Mouse (Mus musculus): Measurements from ENCODE around the gene Itprip. TPM values are rescaled to one million over a fixed set of nuclear protein-coding genes. Genes with fewer than 3 reads are reported as not detected.
"Not testable (repeated sequence)": the region's sequence is repeated elsewhere in the genome, so short reads cannot be mapped to it uniquely, and the experiment has no call there.

Gene Itprip
- polyA plus RNA-seq, 3 experiments from 2014 or later = 7.8 to 10.4 (median 8.0) TPM

DNA sequence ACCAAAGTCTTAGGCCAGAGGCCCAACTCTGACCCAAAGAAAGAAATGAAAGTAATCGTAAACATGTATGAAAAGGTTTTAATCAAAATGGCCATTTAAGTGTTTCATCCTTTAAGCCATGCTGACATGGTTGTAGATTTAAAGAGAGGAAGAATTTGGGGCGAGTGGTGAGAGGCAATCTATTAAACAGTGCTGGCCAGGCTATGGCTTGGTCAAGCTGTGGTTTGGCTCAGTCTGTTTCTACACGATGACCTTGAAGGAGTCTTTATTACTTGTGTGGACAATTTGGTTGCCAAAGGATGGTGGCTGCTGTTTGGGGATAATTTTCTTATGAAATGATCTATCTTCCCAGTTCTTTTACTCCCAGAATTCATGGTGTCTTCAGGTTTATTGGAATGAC is 66.0 kb downstream of the Itprip start:
- no peak for ATAC-seq

DNA sequence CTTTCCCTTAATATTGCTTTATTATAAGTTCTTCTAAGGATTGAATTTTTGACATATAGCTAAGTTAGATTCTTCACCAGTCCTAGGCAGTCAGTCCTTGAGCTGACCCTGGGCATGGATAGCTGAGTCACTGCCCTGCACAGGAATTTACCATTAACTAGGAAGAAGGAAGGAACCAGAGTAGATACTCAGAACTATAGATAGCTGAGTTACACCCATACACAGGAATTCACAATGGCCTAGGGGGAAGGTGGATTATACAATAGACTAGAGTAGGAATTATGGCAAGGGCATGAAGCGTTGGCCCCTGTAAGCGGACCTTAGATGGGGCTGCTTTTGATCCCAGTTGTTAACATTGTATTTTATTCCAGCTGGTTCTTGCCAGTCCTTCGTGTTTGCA is 67.0 kb downstream of the Itprip start:
- ATAC-seq = not testable (repeated sequence)

DNA sequence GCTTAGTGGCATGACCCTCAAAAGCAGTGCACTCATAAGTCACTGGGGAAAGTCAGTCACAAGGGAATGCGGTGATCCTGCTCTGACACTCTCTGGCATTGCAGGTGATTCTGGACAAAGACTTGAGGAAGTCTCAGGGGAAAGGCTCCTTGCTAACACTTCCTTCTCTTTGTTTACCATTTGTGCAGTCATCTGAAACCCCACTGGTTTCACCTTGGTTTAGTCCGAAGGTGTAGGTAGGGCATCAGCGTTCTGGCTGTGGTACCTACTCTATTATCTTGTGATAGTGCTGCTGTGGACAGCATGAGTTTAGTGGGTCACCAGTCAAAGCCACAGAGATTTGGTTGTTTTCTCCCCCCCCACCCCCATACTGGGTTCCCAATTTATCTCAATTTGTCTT is 69.4 kb downstream of the Itprip start:
- no peak for ATAC-seq

Other genes with a start within 250 kb of the Itprip start
- gene Col17a1, start 227.2 kb downstream of the Itprip start, polyA plus RNA-seq (2017; shearing (Covaris generic)) = not detected
- gene Sfr1, start 187.6 kb downstream of the Itprip start, polyA plus RNA-seq (2017; shearing (Covaris generic)) = 100 to 1,000 TPM; 140 to 178 (median 146) TPM
- gene Gsto1, start 64.3 kb downstream of the Itprip start, polyA plus RNA-seq (2017; shearing (Covaris generic)) = 10 to 100 TPM; 17.8 to 26.4 (median 19.5) TPM
- gene Gsto2, start 53.8 kb downstream of the Itprip start, polyA plus RNA-seq (2017; shearing (Covaris generic)) = 1 to 10 TPM in 2 of 3 experiments, under 1 TPM in 1; 0.34 to 1.2 (median 1.1) TPM
- under 1 TPM; 0.34 to 0.48 (median 0.38) TPM for gene Cfap43, start within 50 bp of the Itprip start, polyA plus RNA-seq (2017; shearing (Covaris generic))
- not detected for gene Cfap58, start 18.4 kb upstream of the Itprip start, polyA plus RNA-seq (2017; shearing (Covaris generic))